Mouse (Mus musculus) intestine, postnatal 0 days (tissue): Measurements from ENCODE around the gene Prim2. TPM values are rescaled to one million over a fixed set of nuclear protein-coding genes. Genes with fewer than 3 reads are reported as not detected.

Experiments
- ATAC-seq: fragments of 200-750 bp; cut with Nextera tagmentation; 2 replicates; pipeline ENCODE4 v1.8.0; 2017; ENCODE audit warnings: mild to moderate bottlenecking, moderate TSS enrichment, moderate library complexity
- H3K27ac ChIP-seq: fragments of 300-500 bp; sonication (generic); 2 replicates; pipeline ENCODE4 v1.5.1; 2014; ENCODE audit warnings: mild to moderate bottlenecking, low read depth, low read length, moderate library complexity
- H3K27me3 ChIP-seq: fragments of 300-500 bp; sonication (generic); replicated peaks from 2 replicates; pipeline ENCODE4 v1.6.1; 2014; ENCODE audit warnings: low read length, mixed read lengths; ENCODE audit not compliant: control insufficient read depth, insufficient read depth
- H3K36me3 ChIP-seq: fragments of 300-500 bp; sonication (generic); 2 replicates; pipeline ENCODE4 v1.6.1; 2014; ENCODE audit warnings: mild to moderate bottlenecking, moderate library complexity; ENCODE audit not compliant: control insufficient read depth, insufficient read depth
- H3K4me1 ChIP-seq: fragments of 300-500 bp; sonication (generic); replicated peaks from 2 replicates; pipeline ENCODE4 v1.6.1; 2014; ENCODE audit warnings: antibody characterized with exemption, low read length, mixed read lengths; ENCODE audit not compliant: control insufficient read depth, insufficient read depth
- H3K4me2 ChIP-seq: fragments of 300-500 bp; sonication (generic); replicated peaks from 2 replicates; pipeline ENCODE4 v1.6.1; 2014; ENCODE audit warnings: low read depth, mild to moderate bottlenecking, moderate library complexity
- H3K4me3 ChIP-seq: fragments of 300-500 bp; sonication (generic); 2 replicates; pipeline ENCODE4 v1.5.1; 2014; ENCODE audit warnings: low read depth, low read length
- H3K9ac ChIP-seq: fragments of 300-500 bp; sonication (generic); 2 replicates; pipeline ENCODE4 v1.6.1; 2014; ENCODE audit warnings: mild to moderate bottlenecking, low read depth, low read length
- H3K9me3 ChIP-seq: fragments of 300-500 bp; sonication (generic); 2 replicates; pipeline ENCODE4 v1.6.1; 2016; ENCODE audit warnings: mixed run types; ENCODE audit not compliant: control insufficient read depth
- CTCF ChIP-seq: sonication (generic); IDR thresholded peaks from 2 replicates; pipeline ENCODE4 v1.5.1; 2016; ENCODE audit warnings: low read depth, mild to moderate bottlenecking, control low read depth, antibody characterized with exemption, moderate library complexity
- WGBS: fragments of 180-500 bp; shearing (Covaris S2); extraction: QIAGEN DNeasy Blood & Tissue Kit; methylation state at CpG from one replicate; pipeline ENCODE4 v1.1.7; 2014; 5-methylcytosine and 5-hydroxymethylcytosine counted together
- polyA plus RNA-seq: library from polyadenylated mRNA; unstranded; fragments of >200 nt; fragmentation: Nextera tagmentation; extraction: Ambion mirVana; gene quantifications from 2 replicates; pipeline ENCODE4 v1.2.1, GENCODE M21; 2015

The Prim2 gene
- polyA plus RNA-seq, 1 experiment from 2014 or later = 8.8 TPM

- no peaks in the 10 kb centered on the region for H3K27me3 ChIP-seq
- no peak for TF ChIP-seq CTCF
- H3K4me2 ChIP-seq = no peak overlapping the region
- no peak for ATAC-seq
- WGBS = 66% methylated on average over 3 of the region's 3 CpGs
- H3K4me3 ChIP-seq = no peak overlapping the region
- H3K27ac ChIP-seq = no peak overlapping the region
- H3K9ac ChIP-seq = no peak overlapping the region
- no peaks in the 10 kb centered on the region for H3K9me3 ChIP-seq
- no peaks in the 10 kb centered on the region for H3K4me1 ChIP-seq
- no peaks in the 10 kb centered on the region for H3K36me3 ChIP-seq
Measured at GRCm38 (mm10) chr1:33693893-33694292, 24.3 kb upstream of the Prim2 start.

GRCm38 (mm10) chr1:33690087-33690448 is 20.5 kb upstream of the Prim2 start:
- WGBS = 41% methylated on average over 4 of the region's 4 CpGs
- H3K4me2 ChIP-seq = no peak overlapping the region
- H3K36me3 ChIP-seq = no peaks in the 10 kb centered on the region

GRCm38 (mm10) chr1:33689446-33690086 is 20.0 kb upstream of the Prim2 start:
- Histone ChIP-seq H3K4me2 (no peak overlapping the region), H3K9ac (no peak overlapping the region), H3K4me1 (no peaks in the 10 kb centered on the region), H3K36me3 (no peaks in the 10 kb centered on the region), H3K9me3 (no peaks in the 10 kb centered on the region), H3K27ac (no peak overlapping the region), H3K27me3 (no peaks in the 10 kb centered on the region), H3K4me3 (no peak overlapping the region)
- 71% methylated on average over 8 of the region's 8 CpGs for WGBS
- ATAC-seq = no peak
- no peak for TF ChIP-seq CTCF

More at GRCm38 (mm10) chr1:33690087-33690448, 20.5 kb upstream of the Prim2 start:
- ATAC-seq = no peak
- Histone ChIP-seq H3K27ac (no peak overlapping the region), H3K9ac (no peak overlapping the region), H3K4me1 (no peaks in the 10 kb centered on the region), H3K4me3 (no peak overlapping the region), H3K27me3 (no peaks in the 10 kb centered on the region), H3K9me3 (no peaks in the 10 kb centered on the region)
- no peak for TF ChIP-seq CTCF

- no peak for TF ChIP-seq CTCF
- Histone ChIP-seq H3K27ac (no peak overlapping the region), H3K4me2 (no peak overlapping the region), H3K9me3 (no peaks in the 10 kb centered on the region), H3K4me3 (no peak overlapping the region), H3K27me3 (no peaks in the 10 kb centered on the region), H3K9ac (no peak overlapping the region), H3K4me1 (no peaks in the 10 kb centered on the region), H3K36me3 (no peaks in the 10 kb centered on the region)
- ATAC-seq = no peak
- 55% methylated on average over 2 of the region's 2 CpGs for WGBS
Measured at GRCm38 (mm10) chr1:33688810-33689209, 19.2 kb upstream of the Prim2 start.

GRCm38 (mm10) chr1:33684459-33684858 is 14.9 kb upstream of the Prim2 start:
- no peak for ATAC-seq
- H3K4me2 ChIP-seq = no peak overlapping the region
- H3K27me3 ChIP-seq = no peaks in the 10 kb centered on the region
- no peaks in the 10 kb centered on the region for H3K36me3 ChIP-seq
- no peak overlapping the region for H3K4me3 ChIP-seq
- no peak overlapping the region for H3K9ac ChIP-seq
- peak; percentile 72 for TF ChIP-seq CTCF
- H3K27ac ChIP-seq = no peak overlapping the region
- H3K9me3 ChIP-seq = no peaks in the 10 kb centered on the region
- H3K4me1 ChIP-seq = no peaks in the 10 kb centered on the region
- WGBS = 69% methylated on average over 8 of the region's 8 CpGs

GRCm38 (mm10) chr1:33680890-33681289 is 11.3 kb upstream of the Prim2 start:
- H3K9me3 ChIP-seq = no peaks in the 10 kb centered on the region
- ATAC-seq = no peak
- no peaks in the 10 kb centered on the region for H3K36me3 ChIP-seq
- WGBS = 93% methylated on average over 7 of the region's 7 CpGs
- H3K4me3 ChIP-seq = no peak overlapping the region
- H3K27ac ChIP-seq = no peak overlapping the region
- no peak overlapping the region for H3K9ac ChIP-seq
- H3K27me3 ChIP-seq = no peaks in the 10 kb centered on the region
- TF ChIP-seq CTCF = no peak
- H3K4me2 ChIP-seq = no peak overlapping the region
- H3K4me1 ChIP-seq = no peaks in the 10 kb centered on the region

GRCm38 (mm10) chr1:33680435-33680834 is 10.8 kb upstream of the Prim2 start:
- ATAC-seq = no peak
- no peaks in the 10 kb centered on the region for H3K4me1 ChIP-seq

More at GRCm38 (mm10) chr1:33680435-33680834, 10.8 kb upstream of the Prim2 start:
- H3K27me3 ChIP-seq = no peaks in the 10 kb centered on the region
- H3K36me3 ChIP-seq = no peaks in the 10 kb centered on the region
- no peak for TF ChIP-seq CTCF
- H3K27ac ChIP-seq = no peak overlapping the region
- 40% methylated on average over 3 of the region's 4 CpGs for WGBS
- no peak overlapping the region for H3K9ac ChIP-seq
- H3K4me3 ChIP-seq = no peak overlapping the region
- H3K4me2 ChIP-seq = no peak overlapping the region
- no peaks in the 10 kb centered on the region for H3K9me3 ChIP-seq
